Mouse (Mus musculus): ENCODE measurements around the gene Cryzl1.

Cryzl1 gene

DNA sequence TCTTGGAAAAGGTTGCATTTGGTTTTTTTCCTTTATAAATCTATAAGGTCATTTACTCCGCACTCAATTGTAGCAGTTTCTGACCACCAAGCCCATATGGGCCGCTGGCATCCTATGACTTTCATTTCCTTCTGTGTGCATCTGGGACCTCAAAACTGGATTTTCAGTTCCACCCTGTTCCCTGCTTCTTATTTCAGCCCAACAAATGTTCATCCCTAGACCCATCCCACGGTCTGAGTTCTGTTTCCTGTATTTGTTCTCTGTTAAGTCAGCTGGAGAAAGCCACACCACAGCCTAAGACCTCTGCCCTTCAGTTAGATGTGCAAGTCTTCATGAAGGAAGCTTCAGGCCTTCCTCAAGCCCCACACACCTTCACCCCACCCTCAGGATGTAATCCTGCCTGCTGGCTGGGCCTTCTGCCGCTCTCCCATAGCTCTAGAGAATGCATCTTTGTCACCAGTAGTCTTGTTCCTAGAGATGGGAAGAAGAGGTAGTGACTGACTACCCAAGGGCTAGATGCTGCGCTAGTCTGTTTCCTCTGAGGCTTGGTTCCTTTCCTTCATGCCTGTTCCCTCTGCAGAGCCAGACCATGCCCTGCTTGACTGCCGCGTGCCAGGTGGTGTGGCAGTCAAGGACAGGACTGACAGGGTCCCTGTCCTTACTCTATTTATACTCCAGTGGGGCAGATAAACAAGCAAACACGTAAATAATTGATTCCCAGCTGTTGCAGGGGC is 11.6 kb upstream of the Cryzl1 start:
- no peak for DNase-seq (ENCODE audit: low spot score)

DNA sequence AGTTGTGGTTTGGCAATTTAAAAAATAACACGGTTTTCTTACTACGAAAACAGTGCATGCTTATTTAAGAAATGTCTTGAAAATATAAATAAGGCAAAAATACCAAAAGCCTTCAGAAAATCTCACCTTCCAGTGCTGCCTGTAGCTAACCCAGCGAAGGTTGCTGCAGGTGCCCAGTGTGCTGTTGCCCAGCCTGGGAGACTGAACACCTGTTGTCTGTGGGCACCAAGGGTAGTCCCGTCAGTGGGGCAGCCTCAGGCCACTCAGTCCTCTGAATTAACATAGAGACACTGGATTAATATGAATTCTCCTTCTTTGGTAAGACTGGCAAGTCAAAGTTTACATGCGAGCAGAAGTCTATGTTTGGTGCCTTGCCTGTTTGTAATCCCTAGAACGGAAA is 9.7 kb upstream of the Cryzl1 start:
- DNase-seq (ENCODE audit: low spot score) = no peak

DNA sequence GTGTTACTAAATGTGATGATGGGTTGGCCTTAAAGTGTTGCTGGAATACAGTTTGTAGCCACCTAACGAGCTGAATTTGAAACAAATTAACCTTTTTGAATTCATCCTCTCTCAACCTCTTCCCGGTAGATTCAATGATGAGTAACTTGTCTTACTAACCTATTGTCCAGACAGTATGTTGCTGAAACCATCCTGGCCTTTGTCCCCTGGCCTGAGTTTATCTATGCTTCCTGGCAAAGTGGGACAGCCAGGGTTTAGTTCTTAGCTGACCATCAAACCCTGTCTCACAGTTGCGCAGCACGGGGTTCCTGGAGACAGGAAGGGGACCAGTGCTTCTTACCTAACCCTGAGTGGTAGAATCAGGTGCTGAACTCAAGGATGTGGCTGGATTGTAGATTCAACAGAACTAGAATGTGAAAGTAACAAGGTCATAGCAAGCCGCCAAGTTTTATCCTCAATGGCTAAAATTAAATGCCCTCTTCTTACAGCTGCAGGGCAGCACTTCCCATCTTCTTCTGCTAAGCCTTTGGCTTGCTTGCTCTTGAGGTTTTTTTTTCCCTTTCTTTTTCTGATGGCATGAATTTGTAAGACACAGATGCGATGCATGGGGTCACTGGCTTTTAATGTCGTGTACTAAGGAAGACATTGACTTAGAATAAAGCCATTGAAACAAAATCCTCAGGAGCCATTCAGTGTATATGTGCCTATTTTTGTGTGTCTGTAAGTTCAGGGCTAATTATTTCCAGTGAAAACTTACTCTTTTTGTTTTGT is 7.5 kb upstream of the Cryzl1 start:
- DNase-seq (ENCODE audit: low spot score) = no peak

DNA sequence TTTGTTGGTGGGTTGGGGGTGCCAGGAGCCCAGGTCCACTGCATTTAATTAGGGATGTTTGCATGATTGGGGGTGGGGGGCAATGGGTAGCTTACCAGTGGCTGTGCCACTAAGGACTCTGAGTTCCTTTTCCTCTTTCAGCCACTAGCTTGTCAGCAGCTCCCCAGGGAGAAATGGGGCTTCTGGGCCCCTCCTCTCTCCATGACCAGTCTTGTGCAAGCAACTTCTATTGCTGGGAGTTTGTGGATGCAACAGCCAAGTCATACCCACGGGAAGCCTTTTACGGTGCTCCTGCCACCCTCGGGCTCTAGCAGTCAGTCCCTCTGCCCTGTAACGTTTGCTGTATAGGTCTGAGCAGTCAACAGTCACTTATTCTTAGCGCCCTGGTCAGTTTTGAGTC is 6.0 kb upstream of the Cryzl1 start:
- no peak for DNase-seq (ENCODE audit: low spot score)

DNA sequence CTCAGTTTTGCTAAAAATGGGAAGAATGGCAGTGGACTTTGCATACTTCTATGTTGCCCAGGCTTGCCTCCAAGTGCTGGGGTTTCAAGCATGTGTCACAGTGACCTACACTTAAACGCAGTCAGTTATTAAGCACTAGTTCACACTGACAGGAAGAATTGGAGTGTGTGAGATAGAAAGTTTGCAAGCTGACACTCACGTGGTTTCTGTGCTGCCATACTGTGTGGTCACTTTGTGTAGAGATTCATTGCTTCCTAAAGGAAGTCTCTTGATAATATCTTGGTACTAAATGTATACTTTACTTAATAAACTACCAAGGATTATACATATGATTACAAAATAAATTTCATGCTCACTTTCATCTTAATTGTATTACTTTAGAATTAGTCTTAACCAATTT is 4.0 kb upstream of the Cryzl1 start:
- DNase-seq (ENCODE audit: low spot score) = no peak

DNA sequence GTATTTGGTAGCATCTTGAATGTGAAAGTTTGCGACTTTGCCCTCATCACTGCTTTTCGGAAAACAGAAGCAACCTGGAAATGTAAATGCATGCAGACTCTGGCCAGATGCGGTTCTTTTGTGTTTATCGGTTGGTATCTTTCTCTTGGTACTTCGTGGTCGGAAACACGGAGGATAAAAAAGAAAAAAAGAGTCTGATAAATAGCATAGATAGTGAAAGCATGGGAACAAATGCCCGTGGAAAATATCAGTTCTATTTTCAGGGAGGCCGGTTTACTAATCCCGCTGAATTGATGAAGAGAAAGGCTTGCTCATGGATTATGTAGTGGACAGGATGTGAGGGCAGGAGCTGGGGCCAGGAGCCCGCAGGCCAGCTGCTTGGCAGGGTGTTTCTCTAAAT is 1.7 kb upstream of the Cryzl1 start:
- no peak for DNase-seq (ENCODE audit: low spot score)

DNA sequence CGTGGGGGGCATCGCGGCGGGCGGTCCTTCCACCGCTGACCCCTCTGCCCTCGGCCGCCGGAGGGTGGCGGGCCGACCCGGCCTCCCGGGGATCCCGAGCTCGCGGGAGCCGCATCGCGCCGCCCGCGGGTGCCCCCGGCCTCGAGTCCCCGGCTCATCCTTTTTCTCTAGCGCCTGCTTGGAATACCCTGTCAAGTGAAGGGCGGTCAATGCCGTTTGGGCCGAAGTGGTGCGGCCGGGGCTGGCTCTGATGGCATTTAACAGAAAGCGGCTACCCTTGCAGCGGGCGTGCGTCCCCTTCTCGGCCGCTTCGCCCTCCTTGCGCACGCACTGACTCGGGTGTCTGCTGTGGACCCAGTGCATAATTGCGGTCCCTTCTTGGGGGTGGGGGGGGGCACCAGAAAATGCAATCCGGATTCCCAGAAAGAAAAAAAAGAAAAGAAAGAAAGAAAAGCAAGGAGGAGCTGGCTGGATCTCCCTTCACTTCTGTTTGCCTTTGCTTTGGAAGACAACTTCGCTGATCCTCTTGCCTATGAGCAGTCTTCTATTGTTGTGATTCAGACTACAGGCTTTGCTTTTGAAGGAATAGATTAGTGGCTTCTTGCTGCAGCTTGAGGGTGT is 1.2 kb upstream of the Cryzl1 start:
- DNase-seq (ENCODE audit: low spot score) = peak; percentile 37

DNA sequence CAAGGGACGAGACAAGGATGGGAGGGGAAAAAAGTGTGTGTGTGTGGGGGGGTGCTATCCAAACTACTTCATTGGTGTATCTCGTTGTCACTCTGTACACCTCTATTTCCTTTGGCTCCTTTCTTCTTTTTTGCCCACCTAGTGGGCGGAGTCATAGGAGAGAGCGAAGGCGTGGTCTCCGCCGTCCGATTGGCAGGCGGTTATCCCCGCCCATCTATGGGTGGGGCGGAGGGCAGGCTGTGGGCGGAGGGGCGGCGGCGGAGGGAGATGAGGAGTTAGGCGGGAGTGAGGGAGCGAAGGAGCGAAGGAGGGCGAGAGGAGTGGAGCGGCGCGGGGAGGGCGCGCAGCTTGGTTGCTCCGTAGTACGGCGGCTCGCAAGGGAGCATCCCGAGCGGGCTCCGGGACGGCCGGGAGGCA is 299 bp upstream of the Cryzl1 start, which contains the start of gene Itsn1:
Itsn1 (plus strand) TSS at position 216 of the 417 bp plus-strand sequence.
- DNase-seq (ENCODE audit: low spot score) = peak; percentile 87

DNA sequence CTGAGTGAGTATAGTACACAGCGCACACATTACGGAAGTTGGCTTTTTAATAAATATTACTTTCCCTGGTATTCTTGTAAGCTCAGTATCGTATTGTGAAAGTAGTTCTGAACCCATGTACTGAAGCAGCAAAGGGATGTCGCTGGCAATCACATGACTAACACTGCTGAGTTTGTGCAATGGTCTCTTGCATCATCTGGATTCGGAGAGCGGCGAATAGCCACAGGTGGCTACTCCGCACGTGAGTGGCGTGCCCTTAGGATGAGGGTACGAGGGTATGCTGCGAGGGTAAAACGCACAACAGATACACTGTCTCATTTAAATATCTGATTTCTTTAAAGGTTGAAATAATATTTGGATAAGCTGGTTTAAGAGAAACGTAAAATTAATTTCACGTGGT is 1.3 kb downstream of the Cryzl1 start:
- DNase-seq (ENCODE audit: low spot score) = no peak

DNA sequence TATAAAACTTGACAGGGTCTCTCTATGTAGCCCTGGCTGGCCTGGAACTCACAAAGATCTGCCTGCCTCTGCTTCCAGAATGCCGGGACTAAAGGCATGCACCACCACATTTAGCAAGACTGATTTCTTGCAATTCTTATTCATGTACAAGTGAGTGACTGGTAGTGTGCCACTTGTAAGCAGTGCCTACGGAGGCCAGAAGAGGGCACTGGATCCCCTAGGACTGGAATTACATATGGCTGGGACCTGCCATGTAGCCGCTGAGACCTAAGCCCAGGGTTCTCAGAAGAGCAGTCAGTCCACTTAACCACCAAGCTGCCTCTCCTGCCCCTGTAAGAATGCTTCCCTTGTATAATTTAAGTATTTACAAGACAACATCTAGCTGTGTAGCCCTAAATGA is 4.5 kb downstream of the Cryzl1 start:
- DNase-seq (ENCODE audit: low spot score) = no peak

DNA sequence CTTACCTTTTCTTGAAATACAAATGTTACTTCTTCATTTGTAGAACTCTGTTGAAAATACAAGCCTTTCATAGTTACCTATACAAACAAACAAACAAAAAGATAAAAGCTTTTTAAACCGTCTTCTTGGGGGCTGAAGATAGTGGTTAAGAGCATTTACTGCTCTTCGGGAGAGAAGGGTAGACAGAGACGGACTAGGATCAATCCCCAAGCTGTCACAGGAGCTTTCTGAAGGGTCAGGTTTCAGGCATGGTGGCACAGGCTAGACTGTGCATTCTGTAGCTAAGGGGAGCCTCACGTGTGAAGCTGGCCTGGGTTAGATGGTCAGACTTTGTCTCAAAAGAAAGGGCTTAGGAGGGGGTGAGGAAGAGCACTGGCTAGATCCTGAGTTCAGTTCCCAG is 11.4 kb downstream of the Cryzl1 start:
- DNase-seq (ENCODE audit: low spot score) = no peak

DNA sequence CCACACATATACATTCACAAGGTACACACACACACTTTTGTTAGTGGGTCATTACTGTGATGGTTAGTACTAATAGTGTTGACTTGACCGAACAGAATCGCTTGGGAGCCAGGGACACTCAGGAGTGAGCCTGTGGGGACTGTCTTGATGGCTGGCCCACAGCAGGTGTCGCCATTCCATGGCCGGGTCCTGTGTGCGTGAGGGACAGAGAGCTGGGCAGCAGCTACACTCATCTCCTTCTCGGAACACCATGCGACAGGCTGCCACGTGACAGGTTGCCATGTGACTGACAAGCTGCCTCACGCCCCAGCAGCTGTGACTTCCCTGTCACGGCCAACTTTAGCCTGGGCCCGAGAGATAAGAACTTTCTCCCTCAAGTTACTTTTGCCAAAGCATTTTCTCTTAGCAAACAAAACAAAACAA is 11.8 kb downstream of the Cryzl1 start:
- DNase-seq (ENCODE audit: low spot score) = no peak

DNA sequence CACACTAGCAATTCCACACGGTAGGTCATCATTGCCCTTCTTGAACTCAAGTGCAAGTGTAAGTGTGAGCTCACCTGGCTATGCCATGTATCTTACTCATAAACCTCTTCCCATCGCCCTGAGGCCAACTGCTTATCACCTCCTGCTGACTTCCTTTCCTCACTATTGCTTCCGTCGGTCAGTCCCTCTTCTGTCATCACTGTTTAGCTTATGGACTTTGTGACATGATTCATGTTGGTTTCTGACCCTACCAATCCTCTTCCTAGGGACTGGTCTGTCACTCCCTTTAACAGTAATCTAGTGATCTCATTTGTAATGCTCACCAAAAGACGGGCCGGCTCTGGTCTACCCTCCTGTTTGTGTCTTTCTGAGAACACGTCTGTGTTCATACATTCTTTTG is 18.5 kb downstream of the Cryzl1 start:
- no peak for DNase-seq (ENCODE audit: low spot score)

DNA sequence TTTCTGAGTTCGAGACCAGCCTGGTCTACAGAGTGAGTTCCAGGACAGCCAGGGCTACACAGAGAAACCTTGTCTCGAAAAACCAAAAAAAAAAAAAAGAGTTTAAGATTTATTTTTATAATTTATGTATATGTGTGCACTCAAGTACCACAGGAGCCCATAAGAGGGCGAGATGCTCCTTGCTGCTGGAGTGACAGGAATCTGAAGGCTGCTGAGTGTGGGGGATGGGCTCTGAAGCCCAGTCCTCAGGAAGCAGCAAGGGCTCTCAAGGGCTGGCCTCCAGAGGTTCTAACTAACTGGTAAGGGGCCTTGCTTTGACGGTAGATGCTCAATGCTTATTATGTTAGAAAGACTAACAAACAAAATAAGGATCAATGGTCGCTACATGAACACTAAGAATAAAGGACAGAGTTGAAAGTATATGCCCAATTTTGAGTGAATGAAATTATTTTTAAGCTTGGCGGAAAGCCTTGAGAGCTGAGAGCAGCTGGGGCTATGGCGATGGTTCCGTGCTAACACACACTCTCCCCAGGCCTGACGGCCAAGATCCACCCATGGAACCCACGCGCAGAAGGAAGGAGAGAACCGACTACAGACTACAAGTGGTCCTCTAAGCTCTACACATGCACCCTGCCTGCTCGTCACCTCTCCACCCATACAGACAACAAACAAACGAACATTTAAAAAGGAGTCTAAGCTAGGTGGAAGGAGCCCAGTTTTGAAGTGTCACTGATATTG is 24.0 kb downstream of the Cryzl1 start:
- DNase-seq (ENCODE audit: low spot score) = no peak

DNA sequence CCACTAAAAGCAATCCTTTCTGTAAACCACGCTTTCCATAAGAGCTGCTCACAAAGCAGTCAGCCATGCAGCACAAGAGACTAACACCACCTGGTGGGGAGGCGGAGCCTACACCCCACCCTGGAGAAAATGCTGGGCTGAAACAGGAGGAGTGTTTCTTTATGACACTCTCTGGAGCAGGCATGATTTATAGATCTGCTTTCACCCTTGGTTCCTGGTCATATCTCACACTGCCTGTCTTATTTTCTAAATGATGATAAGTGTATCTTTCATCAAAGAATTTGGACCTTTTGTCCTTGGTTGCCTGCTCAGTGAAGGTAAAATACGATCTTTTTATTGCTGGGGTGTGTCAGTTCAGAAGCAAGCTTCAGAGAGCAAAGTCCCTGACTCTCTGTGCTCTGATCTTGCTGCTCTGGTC is 26.0 kb downstream of the Cryzl1 start:
- no peak for DNase-seq (ENCODE audit: low spot score)

DNA sequence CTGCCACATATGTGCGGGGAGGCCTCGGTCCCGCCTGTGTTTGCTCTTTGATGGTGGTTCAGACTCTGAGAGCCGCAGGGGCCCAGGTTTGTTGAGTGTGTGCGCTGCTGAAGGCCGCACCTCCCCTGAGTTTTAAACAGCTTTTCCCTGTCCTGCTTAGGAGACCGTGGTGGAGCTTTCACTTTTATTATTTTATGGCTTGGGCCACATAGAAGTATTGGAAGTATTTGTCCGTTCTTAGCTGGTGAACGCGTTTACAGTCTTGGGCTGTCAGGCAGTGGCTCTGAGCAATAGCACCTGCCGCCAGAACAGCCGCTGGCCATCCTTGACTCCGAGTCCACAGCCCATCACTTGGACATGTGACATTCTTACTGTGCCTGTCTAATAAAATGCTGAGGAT is 26.9 kb downstream of the Cryzl1 start:
- no peak for DNase-seq (ENCODE audit: low spot score)

DNA sequence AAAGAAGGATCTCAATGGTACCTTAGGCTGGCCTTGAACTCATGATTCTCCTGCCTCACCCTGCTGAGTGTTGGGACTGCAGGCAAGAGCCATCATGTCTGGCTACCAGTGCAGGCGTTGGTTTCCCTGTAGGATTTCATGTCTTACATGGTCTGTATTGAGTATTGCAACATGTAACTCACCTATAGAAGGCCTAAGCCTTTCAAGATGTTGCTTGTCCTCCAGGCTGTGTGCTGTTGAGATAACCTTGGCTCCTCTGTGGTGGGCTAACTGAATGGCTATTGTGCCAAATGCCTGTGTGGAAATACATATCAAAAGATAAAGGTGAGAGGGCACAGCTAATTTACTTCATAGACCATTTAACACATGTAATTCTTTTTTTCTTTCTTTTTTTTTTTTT is 29.8 kb downstream of the Cryzl1 start:
- no peak for DNase-seq (ENCODE audit: low spot score)

DNA sequence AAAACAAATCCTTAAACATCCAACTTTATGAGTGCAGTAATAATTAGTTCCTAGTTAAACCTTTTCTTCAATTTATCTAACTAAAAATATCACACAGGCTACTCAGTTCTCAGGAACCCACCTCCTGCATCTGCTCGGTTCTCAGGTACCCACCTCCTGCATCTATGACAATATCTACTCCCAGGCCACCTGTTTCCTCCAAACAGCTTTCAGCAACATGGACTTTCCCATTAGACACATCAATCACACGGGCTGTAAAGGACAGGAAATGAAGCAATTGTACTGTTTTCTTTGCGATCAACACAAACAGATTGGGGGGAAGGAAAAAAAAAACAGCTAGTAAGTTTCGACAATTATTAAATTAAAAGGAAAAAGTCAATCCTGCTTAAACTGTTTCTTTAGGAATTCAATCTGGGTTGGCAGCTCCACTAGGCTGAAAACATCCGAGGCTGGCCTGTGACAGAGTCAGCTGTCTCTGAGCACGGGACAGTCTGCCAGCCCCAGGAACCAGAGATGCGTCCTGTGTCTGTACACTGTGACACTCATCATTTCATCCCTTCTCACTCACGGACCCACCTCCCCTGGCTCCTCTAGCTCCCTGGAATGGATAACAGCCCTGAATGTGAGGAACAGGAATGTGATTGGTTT is 33.5 kb downstream of the Cryzl1 start:
- no peak for DNase-seq (ENCODE audit: low spot score)

DNA sequence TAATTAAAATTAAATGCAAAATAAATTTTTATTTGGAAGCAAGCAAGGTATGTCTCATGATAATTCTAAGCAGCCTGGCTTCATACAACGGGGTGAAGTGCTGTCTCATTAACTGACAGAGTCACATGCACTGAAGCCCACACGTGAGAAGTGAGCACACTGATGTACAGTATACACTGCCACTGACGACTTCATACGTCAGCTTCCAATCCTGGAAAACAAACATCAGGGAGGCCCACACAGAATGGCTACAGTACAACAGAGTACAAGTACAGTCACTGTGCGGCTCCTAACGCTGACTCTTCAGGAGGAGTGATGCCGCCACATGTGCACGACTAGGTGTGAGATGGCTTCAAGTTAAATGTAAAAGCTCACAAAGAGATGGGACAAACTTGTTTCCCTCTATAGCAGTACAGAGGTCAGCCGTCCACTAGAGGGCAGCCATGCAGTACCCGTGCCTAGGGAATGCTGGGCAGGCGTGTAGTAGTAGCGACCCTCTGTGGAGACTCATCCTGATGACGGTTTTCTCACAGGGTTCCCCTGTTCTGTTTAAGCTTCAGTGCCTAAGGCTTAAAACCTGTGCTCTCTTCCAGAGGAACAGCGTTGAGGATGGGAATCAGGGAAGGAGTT is 34.2 kb downstream of the Cryzl1 start:
- peak; percentile 46 for DNase-seq (ENCODE audit: low spot score)

DNA sequence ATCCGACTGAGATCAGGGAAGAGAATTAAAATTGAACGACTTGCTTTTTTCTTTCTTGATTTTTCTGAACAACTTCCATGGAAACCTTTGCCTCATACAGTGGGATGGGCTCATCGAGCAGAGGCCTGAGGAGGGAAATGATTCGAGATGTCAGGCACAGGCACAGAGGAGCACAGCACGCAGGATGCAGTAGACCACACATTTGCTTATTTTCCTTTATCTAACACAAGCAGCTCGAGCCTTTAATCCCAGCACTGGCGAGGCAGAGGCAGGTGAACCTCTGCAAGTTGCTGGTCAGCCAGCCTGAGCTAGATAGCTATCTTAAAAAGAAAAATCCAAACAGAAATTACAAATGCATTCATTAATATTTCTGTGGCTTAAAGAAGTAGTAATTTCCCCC is 39.0 kb downstream of the Cryzl1 start:
- DNase-seq (ENCODE audit: low spot score) = no peak

DNA sequence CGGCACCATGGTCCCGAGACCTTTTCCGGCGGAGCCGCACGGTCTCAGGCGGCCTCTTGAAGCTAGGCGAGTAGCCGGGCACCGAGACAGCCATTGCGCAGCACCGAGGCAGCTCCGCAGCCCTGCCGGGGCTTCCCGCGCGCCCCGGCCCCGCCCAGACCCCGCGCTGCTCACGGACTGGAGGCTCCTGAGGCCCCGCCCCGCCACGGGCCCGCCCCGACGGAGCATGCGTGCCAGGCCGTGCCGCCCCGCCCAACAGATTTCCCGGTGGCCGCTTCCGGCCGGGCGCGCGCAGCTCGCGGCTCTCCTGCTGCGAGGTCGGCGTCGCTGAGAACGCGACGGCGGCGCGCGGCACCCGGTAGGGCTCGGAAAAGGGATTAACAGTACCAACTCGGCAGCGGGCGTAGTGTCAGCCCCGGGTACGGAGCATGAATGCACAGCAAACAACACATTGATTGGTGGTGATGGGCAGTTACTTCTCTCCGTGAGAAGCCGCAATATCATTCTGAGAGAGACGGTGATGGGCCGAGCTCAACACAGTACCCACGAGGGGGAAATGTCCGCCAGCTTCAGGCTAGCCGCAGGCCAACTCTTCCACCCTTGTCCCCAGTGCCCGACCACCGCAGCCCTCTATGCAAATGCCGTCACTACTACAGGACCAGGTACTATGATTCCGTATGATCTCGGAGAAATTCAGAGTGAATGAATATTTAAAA is 40.0 kb downstream of the Cryzl1 start, which contains the start of gene Donson:
Donson (minus strand) TSS at position 152 of the 716 bp plus-strand sequence.
- DNase-seq (ENCODE audit: low spot score) = peak; percentile 86
